Mouse (Mus musculus): ENCODE measurements around the gene Ttc30b.
"Not testable (repeated sequence)": the region's sequence is repeated elsewhere in the genome, so short reads cannot be mapped to it uniquely, and the experiment has no call there.

Gene Ttc30b

DNA sequence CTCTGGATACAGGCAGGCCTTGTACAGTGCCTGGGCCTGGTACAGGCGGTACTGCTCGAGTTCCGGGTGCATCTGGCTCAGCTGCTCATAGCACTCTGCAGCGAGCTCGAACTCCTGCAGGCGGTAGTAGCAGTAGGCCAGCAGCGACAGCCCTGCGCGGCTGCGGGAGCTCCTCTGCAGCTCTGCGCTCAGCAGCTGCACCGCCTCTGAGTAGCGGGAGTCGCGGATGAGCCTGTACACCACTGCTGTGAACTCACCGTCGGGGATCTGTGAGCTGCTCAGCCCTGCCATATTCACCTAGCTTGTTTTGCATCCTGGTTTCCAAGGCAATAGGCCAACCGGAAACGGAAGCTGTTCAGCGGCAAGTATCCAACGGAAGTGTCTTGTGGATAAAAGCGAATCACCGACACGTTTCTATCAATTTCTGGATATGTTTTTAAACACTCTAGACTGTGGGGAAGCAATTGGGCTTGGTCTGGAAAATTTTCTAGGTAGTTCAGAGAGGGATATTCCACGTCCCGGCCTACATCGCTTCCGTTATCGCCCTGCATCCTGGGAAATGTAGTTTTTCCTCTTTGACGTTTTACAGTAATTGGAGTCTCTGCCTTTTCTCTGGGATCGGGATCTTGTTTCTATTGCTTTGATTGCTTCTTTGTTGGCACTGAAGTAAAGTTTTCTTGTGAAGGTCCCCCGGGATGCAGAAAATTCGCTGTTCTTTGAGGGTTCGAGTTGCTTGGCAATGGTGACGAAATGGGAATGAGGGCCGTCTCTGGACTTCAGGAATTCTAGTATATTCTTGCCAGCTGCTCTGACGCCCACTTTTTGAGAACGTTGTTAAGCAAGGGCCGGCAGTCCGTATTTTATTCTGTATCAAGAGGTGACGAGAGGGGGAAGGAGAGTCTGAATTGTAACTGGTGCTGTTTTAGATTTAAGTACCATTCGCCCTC lies at the start of gene Ttc30b:
TSS of gene Ttc30b (minus strand) at position 469 of the 947 bp plus-strand sequence.
- peak; percentile 86 for DNase-seq (ENCODE audit: low spot score)

DNA sequence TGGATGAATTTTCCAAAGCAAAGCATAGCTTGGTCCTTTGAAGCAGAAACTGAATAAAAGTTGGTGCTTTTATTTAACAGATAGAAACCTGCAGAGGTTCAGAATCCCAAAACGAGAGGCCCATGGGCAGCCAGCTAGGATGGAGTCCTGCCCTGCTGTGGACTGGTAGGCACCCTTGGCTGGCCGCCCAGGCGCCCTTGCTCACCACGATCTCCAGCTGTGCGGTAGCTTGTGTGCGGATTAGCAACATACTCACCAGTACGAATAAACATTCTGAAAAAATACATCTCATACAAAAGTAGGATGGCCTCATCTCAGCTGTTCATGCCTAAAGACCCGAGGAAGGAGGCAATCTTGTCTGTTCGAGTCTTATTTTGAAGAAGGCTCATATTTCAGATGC lies 49.4 kb upstream of the Ttc30b start:
- DNase-seq (ENCODE audit: low spot score): no peak

DNA sequence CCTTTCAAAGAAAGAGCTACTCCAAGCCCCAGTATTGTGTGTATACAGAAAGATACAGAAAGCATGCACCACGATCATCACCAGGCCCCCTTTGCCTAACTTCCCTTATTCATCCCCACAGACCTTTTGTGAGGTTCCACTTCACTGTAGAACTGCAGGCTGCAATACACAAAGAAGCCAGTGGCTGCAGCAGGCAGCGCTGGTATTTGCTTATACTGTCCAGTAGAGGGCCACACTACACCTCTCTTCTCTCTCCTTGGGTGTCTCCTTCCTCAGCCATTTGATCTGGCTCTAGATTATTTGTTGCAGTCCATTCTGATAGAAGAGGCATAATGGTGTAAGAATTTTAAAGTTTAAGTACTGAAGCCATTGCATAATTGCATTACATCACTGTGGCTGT lies 46.7 kb upstream of the Ttc30b start:
- peak; percentile 61 for DNase-seq (ENCODE audit: low spot score)

DNA sequence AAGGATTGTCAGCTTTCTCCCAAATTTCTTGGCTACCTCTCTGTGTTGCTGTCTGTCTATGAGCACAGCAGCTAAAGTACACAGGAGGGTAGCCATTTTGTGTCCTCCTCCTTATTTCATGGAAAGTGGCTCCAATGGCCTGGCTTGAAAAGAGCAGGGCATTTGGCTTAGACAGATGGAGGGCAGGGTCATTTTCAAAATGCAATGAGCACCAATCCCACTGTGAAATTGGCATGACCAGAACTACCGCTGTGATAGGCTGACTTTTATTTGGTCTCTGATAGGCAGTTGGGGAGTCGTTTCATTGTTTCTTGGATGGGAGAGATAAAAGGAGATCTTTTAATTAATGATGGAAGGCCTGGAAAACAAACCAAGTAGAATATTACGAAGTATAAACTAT lies 45.5 kb upstream of the Ttc30b start:
- DNase-seq (ENCODE audit: low spot score): no peak

DNA sequence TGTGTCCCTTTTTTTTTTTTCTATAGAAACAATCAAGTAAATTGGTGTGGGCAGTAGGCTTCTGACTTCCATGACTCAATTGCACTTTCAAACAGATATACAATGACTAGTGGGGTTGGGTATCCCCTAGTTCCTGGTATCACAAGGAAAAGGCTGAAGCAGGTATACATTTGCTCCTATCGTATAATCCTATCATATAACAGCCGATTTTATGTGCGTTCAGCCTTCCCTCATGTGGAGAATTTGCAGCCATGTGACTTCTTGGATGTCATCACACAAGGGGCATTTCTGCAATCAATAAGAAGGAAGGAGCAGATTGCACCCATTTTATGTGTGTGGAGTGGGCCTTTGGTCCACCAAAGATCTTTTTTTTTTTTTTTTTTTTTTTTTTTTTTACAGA lies 44.7 kb upstream of the Ttc30b start:
- no peak for DNase-seq (ENCODE audit: low spot score)

DNA sequence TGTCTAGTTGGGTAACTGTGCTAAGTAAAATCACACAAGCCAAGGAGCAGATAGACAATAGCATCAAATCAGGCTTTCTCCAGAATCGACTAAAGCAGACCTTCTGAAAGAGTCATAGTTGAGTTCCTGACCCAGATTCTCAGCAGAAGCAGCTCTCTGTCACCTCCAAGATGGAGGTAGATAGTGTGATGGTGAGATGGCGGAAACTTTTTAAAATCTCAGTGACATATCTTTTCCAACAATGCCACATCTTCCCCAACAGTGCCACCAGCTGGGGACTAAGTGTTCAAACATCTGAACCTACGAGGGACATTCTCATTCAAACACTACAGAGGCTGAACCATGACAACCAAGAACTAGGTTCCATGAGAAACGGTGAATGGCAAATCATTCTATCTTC lies 44.2 kb upstream of the Ttc30b start:
- no peak for DNase-seq (ENCODE audit: low spot score)

DNA sequence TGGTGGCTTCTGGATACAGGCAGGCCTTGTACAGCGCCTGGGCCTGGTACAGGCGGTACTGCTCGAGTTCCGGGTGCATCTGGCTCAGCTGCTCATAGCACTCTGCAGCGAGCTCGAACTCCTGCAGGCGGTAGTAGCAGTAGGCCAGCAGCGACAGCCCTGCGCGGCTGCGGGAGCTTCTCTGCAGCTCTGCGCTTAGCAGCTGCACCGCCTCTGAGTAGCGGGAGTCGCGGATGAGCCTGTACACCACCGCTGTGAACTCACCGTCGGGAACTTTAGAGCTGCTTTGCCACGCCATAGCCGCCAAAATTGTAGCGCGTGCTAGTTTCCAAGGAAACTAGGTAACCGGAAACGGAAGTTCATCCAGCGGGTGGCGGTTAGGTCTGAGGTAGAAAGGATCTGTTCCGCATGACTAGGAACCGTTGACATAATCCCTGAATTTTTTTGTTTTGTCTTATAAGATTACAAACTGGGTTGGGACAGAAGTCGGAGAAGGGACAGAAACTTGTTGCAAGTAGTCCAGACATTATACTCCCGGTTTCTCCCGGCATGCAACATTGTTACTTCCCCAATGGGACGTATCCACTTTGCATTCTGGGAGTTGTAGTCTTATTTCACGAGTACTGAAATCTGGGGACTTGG lies 43.2 kb upstream of the Ttc30b start, which contains the start of gene Ttc30a1:
TSS of gene Ttc30a1 (minus strand) at position 528 of the 642 bp plus-strand sequence.
- peak; percentile 82 for DNase-seq (ENCODE audit: low spot score)

DNA sequence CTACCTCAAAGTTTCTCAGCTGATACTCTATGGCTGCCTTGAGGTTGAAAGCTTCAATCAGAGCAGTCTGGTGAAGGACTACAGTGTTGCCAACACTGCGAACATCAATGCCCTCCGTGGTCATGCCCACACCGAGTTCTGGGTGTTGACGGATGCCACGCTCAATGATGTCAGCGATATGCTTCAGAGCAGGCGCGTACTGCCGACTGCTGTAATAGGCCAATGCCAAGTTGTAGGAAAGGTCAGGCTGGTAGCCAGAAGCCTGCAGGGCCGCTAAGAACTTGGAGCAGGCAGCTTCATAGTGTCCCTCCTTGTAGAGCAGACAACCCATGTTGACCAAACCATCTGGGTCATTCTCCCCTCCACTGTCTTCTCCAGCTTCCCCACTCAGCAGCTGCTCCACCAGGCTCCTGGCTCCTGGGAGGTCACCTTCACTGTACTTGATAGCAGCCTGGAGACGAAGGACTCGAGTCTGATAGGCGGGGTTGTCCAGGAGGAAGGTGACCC lies 42.6 kb upstream of the Ttc30b start:
- not testable (repeated sequence) for DNase-seq (ENCODE audit: low spot score)

DNA sequence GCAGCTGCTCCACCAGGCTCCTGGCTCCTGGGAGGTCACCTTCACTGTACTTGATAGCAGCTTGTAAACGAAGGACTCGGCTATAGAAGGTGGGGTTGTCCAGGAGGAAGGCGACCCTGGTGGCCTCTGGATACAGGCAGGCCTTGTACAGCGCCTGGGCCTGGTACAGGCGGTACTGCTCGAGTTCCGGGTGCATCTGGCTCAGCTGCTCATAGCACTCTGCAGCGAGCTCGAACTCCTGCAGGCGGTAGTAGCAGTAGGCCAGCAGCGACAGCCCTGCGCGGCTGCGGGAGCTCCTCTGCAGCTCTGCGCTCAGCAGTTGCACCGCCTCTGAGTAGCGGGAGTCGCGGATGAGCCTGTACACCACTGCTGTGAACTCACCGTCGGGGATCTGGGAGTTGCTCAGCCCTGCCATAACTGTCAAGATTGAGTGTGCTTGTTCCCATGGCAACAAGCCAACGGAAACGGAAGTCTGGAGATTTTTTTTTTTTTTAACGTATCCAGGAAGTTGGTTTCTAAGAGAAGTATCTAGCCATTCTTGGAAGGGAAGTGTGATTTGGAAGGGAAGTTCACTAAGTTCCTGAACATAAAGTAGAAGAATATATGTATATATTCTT lies 39.5 kb upstream of the Ttc30b start, which contains the start of gene Ttc30a2:
TSS of gene Ttc30a2 (minus strand) at position 419 of the 617 bp plus-strand sequence.
- peak; percentile 55 for DNase-seq (ENCODE audit: low spot score)

DNA sequence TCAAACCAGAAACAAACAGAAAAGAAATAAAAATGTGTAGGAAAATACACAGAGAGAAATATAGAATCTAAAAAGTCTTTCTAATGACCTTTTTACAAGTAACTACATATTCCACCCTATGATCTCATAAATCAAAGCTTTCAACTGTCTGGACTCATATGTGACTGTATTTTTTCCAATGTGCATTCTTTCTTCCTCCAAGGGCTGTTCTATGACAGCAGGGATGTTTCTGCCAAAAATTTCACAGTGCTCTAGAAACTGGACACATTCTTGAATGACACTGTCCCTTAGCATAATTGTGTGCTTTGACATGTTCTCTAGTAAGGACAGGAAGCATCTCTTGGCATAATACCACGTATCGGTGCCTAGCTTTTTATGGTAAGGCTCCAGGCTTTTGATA lies 37.7 kb upstream of the Ttc30b start:
- not testable (repeated sequence) for DNase-seq (ENCODE audit: low spot score)

DNA sequence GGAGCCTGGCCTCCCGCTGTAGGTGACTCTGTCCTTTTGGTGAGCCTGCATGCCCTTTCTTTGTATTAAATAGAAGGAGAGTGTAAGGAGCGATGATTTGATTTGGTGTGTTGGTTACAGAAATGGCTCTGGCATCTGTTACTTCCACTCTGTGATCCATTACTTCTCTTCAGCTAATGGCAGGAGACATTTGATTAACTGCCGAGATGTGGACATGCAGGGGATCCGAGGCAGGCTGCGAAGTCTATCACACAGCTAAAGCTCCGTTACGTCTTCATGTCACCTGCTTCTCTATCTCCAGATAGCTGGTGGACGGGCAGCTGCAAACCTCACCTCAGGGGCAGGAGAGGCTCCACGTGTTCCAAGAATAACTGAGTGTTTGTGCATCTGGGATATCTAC lies 35.7 kb upstream of the Ttc30b start:
- DNase-seq (ENCODE audit: low spot score): no peak

DNA sequence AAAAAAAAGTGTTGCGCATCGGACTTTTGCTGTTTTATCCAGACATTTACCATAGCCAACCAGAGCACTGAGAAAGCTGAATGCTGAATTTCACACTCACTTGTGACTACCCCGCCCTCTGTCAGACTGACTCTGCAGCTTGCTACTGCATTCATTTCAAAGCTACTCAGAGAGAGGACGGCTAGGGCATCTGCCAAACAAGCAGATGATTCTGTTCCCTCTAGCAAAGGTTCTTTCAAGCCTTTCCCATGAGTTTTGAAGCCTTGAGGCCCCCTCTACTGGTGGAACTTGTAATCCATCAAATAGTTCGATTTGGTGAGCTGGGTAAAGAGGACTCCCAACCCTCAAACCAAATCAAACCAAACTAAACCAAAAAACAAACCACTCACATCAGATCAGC lies 26.6 kb upstream of the Ttc30b start:
- DNase-seq (ENCODE audit: low spot score): peak; percentile 64

DNA sequence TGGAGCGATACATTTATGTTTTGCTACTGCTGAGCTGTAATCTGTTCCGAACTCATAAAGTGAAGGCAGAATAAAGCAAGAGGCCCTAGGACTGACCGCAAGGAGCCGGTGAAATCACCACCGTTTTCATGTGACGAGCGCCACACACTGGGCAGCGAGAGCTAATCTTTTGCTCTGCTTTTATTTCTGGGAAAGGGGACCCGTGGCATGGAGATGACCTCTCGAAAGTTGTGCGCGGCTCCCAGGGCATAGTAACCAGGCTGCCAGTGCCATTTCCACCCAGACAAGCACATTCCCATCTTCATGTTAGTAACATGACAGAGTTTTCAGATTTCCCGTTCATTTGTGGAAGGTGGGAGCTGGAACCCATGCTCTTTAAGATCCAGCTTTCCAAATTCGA lies 26.1 kb upstream of the Ttc30b start:
- no peak for DNase-seq (ENCODE audit: low spot score)

DNA sequence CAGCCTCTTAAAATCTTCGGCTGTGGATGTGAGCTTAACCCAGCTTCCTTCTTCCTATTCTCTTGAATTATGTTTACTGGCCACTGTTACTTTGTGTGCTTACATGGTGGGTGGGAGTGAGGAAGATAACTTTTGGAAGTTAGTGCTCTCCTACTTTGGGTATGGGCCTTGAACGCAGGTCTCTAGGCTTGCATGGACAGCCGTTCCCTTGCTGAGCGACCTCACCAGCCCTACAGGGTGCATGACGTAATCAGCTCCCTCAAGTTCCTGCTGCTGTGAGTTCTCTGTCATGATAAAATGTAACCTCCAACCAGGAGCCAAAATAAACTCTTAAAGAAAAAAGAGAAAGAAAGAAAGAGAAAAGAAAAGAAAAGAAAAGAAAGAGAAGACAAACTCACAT lies 25.7 kb upstream of the Ttc30b start:
- DNase-seq (ENCODE audit: low spot score): no peak

DNA sequence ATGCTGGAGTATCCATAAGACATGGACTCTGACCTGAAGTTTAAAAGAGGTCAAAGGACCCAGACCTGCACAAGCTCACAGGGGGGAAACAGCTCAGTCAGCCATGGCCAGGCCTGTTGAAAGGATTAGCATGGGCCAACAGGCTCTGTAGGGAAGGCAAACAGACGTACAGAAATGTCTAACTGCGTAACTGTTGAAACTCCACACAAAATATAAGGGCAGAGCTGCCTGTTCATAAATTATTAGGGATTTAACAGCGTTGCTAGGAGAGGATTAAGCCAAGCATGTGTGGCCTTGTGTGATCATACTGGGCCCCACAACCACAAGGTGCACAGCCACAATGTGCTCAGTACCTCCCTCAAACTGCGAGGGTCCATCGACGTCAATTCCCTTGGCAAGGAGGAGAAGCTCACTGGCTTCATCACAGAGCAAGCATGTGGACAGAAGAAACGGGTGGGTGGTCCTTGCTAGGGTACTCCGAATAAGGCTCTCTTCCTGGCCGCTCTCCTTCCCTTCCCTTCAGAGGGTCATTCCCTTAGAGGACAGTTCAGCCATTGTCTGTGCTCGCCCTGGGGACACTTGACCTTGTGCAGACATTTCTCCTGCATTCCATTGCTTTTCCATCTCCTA lies 24.9 kb upstream of the Ttc30b start:
- no peak for DNase-seq (ENCODE audit: low spot score)

DNA sequence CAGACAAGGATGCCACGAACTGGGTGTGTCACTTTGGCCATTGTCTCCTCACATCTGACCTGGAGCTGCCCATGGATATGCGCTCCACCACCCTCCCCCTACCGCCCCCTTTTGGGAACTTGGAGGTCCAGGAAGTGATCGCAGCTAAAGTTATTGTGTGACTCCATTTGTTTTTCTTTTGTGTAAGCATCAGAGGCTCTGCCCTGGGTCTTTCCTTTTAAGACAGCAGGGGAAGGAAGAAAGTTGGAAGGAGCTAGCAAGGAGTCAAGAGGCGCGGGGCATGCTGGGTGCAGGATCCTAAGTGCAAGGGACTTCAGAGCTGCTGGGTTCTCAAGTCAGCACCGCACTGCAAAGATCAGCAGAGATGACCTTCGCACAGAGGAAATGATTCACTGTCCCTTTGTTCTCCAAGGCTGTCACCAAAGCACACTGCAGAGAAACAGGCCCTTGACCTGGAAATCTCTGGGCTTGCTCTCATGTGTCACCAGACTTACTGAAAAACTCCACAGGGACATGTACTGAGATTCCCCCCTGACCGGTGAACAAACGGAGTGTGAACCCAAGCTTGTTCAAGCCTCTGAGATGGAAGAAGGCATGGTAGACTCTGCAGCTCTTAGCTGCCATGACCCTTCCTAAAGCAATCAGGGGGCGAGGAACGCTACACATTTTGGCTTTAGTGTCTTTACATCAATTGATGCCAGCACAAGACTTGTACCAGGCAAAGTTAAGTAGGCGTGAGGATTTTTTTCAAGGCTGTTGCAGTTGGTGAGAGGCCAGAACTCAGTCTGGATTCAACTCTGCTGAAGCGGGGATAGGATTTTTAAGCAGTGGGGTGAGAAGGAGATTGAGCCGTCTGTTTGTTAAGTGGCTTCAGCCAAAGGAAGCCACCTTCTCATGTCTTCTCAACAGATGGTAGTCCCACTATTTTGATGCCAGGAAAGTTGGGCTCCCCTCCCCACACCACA lies 22.3 kb upstream of the Ttc30b start:
- no peak for DNase-seq (ENCODE audit: low spot score)

DNA sequence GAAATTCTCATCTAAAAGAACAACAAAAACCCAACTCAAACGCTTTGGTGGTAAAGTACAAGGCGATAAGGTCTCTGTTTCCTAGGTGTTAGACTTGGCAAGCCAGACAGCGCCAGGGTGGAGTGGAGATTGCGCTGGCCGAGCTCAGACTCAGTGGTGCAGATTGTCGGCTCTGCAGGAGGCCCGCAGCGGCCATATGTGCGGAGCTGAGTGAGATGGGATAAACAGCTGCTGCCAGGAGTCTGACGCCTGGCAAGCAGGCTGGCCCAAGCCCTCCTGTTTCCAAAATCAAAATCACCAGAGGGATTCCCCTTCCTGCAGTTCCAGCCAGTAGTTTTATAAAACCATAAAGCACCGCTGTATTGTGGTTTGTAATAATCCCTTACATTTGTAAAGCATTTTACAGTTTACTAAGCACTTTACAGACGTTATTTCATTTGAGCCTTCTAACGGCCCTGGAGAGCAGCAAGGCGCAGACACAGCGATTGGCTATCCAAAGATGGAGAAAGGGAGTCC lies 21.5 kb upstream of the Ttc30b start:
- no peak for DNase-seq (ENCODE audit: low spot score)

DNA sequence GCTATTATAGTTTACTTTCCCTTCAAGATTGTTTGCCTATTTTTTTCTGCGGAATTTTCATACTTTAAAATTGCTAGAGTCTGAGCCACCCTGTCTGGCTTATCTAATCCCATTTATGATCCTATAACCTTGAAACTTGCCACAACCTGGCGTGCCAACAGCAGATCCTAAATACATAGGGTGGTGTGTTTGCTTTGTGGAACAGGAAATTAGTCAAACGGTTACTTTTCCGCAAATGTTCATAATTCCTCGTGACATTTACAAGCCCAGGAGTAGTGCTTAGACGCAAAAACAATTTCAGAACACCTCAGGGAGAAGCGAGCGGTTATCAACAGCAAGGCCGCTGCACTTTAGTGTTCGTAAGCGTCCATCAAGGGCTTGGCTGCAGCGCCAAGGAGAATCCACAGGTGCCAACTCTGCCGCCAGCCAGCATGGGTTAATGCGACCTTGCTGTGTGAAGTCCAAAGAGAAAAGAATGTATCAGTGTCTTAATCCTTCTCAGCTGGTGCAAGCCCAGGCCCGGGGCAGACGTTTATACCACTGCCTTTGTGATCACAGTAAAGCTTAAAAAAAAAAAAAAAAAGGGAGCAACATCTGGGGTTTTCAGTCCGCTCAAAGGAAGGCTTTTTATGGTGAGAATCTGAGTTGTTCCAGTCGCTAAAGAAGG lies 20.9 kb upstream of the Ttc30b start:
- no peak for DNase-seq (ENCODE audit: low spot score)

DNA sequence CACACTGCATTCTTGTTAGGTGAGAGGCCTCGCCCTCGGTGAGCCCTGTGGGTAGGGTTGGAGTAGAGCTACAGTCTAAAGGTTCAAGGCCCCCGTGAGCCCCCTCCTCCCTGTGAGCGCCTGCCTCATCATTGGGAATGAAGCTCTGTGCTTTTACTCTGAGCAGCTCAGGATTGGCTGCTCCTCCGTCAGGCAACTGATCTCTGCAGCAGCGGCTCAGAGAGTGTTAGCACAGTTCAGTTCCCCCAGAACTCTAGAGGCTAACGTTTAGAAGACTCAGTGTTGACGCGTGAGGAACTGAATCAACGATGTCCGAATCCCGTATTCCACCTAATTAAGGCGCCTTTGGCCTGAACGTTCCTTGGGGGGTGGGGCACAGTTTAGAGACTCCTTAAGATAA lies 17.3 kb upstream of the Ttc30b start:
- no peak for DNase-seq (ENCODE audit: low spot score)

DNA sequence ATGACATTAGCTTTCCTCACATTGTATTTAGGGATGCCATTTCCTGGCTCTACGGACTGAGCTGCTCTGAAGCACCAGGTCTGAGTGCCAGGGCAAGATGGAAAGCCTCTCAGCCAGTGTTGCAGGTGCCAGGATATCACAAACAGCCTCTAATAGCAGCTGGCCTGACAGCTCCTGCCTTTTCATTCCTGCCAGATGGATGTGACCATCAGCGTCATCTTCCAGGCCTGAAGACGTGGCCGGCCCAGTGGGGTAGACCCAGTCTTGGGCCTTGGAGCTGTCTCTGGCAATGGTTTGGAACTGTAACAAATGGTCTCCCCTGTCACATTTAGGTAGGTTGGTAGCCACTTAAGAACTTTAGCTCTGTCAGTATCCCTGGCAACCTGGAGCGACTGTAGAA lies 14.9 kb upstream of the Ttc30b start:
- DNase-seq (ENCODE audit: low spot score): no peak

Measured in T-cell, adult 2 months (primary cell).